Mouse (Mus musculus): ENCODE results near the gene Decr2. TPM values are rescaled to one million over a fixed set of nuclear protein-coding genes. Genes with fewer than 3 reads are reported as not detected.

Gene Decr2
- polyA plus RNA-seq, 1 experiment from 2014 or later = 51.5 TPM

DNA sequence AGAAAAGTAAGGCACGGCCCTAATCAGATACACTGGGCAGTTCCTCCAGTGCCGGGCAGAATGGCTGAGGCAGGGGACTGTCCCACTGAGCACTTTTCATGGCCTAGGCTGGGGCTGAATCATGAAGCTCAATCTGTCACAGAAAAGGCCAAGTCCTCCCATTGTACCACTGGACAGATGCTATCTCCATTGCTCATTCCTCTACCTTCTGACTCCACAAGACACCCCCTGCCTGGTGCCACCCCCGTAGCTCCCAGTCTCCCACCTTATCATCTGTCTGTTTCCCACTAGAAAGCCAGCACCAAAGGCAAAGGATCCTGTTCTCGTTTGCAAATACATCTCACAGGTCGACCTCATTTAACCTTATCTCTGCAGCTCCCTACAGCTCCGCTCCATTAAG lies 58.1 kb downstream of the Decr2 start:
- H3K9ac ChIP-seq (ENCODE audit: low read depth, low read length) = no peak overlapping the region
- H3K9me3 ChIP-seq (ENCODE audit: control insufficient read depth, low read length) = no peaks in the 10 kb centered on the region
- H3K27me3 ChIP-seq (replicated peaks; ENCODE audit: control insufficient read depth, insufficient read depth, low read length) = no peaks in the 10 kb centered on the region
- WGBS = 79% methylated on average over 6 of the region's 6 CpGs
- H3K36me3 ChIP-seq (ENCODE audit: control insufficient read depth, insufficient read depth, low read length) = no peaks in the 10 kb centered on the region
- no peak overlapping the region for H3K4me3 ChIP-seq (ENCODE audit: low read length)
- no peak overlapping the region for H3K27ac ChIP-seq (ENCODE audit: low read length)
- no peak overlapping the region for H3K4me2 ChIP-seq (ENCODE audit: low read depth, low read length)
- no peak for ATAC-seq
- no peaks in the 10 kb centered on the region for H3K4me1 ChIP-seq (ENCODE audit: control insufficient read depth, insufficient read depth, low read length)

DNA sequence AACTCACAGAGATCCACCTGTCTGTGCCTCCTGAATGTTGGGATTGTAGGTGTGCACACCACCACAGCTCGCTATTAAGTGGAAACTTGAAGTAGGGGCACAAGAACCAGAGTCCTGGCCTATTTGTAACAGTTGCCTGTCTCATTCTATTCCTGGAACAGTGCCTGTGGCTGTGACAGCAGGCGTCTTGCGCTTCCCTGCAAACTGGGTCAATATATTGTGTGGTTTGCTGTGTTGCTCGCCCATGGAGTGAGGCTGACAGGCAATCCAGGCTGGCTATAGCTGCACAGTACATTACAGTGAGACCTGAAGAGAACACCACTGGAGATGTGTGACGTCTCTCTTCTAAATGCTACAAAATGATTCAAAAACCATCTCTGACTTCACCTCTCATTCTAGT lies 58.6 kb downstream of the Decr2 start:
- 95% methylated on average over 5 of the region's 5 CpGs for WGBS
- no peak for ATAC-seq

More for the DNA sequence above, 58.6 kb downstream of the Decr2 start:
- no peak overlapping the region for H3K4me2 ChIP-seq (ENCODE audit: low read depth, low read length)
- H3K27me3 ChIP-seq (replicated peaks; ENCODE audit: control insufficient read depth, insufficient read depth, low read length) = no peaks in the 10 kb centered on the region
- H3K4me3 ChIP-seq (ENCODE audit: low read length) = no peak overlapping the region
- no peak overlapping the region for H3K9ac ChIP-seq (ENCODE audit: low read depth, low read length)
- no peaks in the 10 kb centered on the region for H3K9me3 ChIP-seq (ENCODE audit: control insufficient read depth, low read length)
- no peaks in the 10 kb centered on the region for H3K36me3 ChIP-seq (ENCODE audit: control insufficient read depth, insufficient read depth, low read length)
- H3K27ac ChIP-seq (ENCODE audit: low read length) = no peak overlapping the region
- H3K4me1 ChIP-seq (ENCODE audit: control insufficient read depth, insufficient read depth, low read length) = no peaks in the 10 kb centered on the region

Other genes starting within 250 kb of the Decr2 start
- 1.4 and 2.3 TPM in 2 replicates for gene Gm20683, start 248.6 kb downstream of the Decr2 start, polyA plus RNA-seq (2015; fragmentation: Nextera tagmentation; extraction: Ambion mirVana)
- gene Rhot2, start 245.5 kb downstream of the Decr2 start, polyA plus RNA-seq (2015; fragmentation: Nextera tagmentation; extraction: Ambion mirVana) = 21.5 and 23.2 TPM in 2 replicates
- gene Wdr90, start 228.8 kb downstream of the Decr2 start, polyA plus RNA-seq (2015; fragmentation: Nextera tagmentation; extraction: Ambion mirVana) = 11.3 and 11.9 TPM in 2 replicates
- gene Mcrip2, start 221.6 kb downstream of the Decr2 start, polyA plus RNA-seq (2015; fragmentation: Nextera tagmentation; extraction: Ambion mirVana) = 79.5 and 89.3 TPM in 2 replicates
- 61.0 and 66.9 TPM in 2 replicates for gene Mettl26, start 215.3 kb downstream of the Decr2 start, polyA plus RNA-seq (2015; fragmentation: Nextera tagmentation; extraction: Ambion mirVana)
- gene Wfikkn1, start 209.5 kb downstream of the Decr2 start, polyA plus RNA-seq (2015; fragmentation: Nextera tagmentation; extraction: Ambion mirVana) = 0.16 and 0.55 TPM in 2 replicates
- gene Rab40c, start 170.6 kb downstream of the Decr2 start, polyA plus RNA-seq (2015; fragmentation: Nextera tagmentation; extraction: Ambion mirVana) = 23.2 and 24.3 TPM in 2 replicates
- gene Pigq, start 145.4 kb downstream of the Decr2 start, polyA plus RNA-seq (2015; fragmentation: Nextera tagmentation; extraction: Ambion mirVana) = 57.8 and 59.7 TPM in 2 replicates
- gene Nhlrc4, start 145.4 kb downstream of the Decr2 start, polyA plus RNA-seq (2015; fragmentation: Nextera tagmentation; extraction: Ambion mirVana) = 0.73 TPM in 1 of 2 replicates, not detected in the other
- 0.21 and 0.22 TPM in 2 replicates for gene A930017K11Rik, start 137.8 kb downstream of the Decr2 start, polyA plus RNA-seq (2015; fragmentation: Nextera tagmentation; extraction: Ambion mirVana)
- gene Capn15, start 104.5 kb downstream of the Decr2 start, polyA plus RNA-seq (2015; fragmentation: Nextera tagmentation; extraction: Ambion mirVana) = 22.3 and 24.5 TPM in 2 replicates
- 13.0 and 18.0 TPM in 2 replicates for gene Rab11fip3, start 20.8 kb downstream of the Decr2 start, polyA plus RNA-seq (2015; fragmentation: Nextera tagmentation; extraction: Ambion mirVana)
- 92.1 and 97.1 TPM in 2 replicates for gene Nme4, start 5.3 kb upstream of the Decr2 start, polyA plus RNA-seq (2015; fragmentation: Nextera tagmentation; extraction: Ambion mirVana)
- 12.1 and 15.1 TPM in 2 replicates for gene Tmem8, start 23.0 kb upstream of the Decr2 start, polyA plus RNA-seq (2015; fragmentation: Nextera tagmentation; extraction: Ambion mirVana)
- gene Mrpl28, start 33.2 kb upstream of the Decr2 start, polyA plus RNA-seq (2015; fragmentation: Nextera tagmentation; extraction: Ambion mirVana) = 242 and 260 TPM in 2 replicates
- gene Axin1, start 48.4 kb upstream of the Decr2 start, polyA plus RNA-seq (2015; fragmentation: Nextera tagmentation; extraction: Ambion mirVana) = 5.9 and 6.6 TPM in 2 replicates
- 104 and 149 TPM in 2 replicates for gene Pdia2, start 108.8 kb upstream of the Decr2 start, polyA plus RNA-seq (2015; fragmentation: Nextera tagmentation; extraction: Ambion mirVana)
- 13.4 and 15.2 TPM in 2 replicates for gene Rgs11, start 112.6 kb upstream of the Decr2 start, polyA plus RNA-seq (2015; fragmentation: Nextera tagmentation; extraction: Ambion mirVana)
- 14.8 and 17.3 TPM in 2 replicates for gene Arhgdig, start 117.4 kb upstream of the Decr2 start, polyA plus RNA-seq (2015; fragmentation: Nextera tagmentation; extraction: Ambion mirVana)
- 123 and 129 TPM in 2 replicates for gene Fam234a, start 153.9 kb upstream of the Decr2 start, polyA plus RNA-seq (2015; fragmentation: Nextera tagmentation; extraction: Ambion mirVana)
- gene Luc7l, start 162.6 kb upstream of the Decr2 start, polyA plus RNA-seq (2015; fragmentation: Nextera tagmentation; extraction: Ambion mirVana) = 68.2 and 72.2 TPM in 2 replicates

Measured in intestine, embryonic 16.5 days (tissue).